Mouse (Mus musculus) lung, embryonic 16.5 days (tissue): ENCODE measurements around the gene Tspan8. TPM values are rescaled to one million over a fixed set of nuclear protein-coding genes. Genes with fewer than 3 reads are reported as not detected.

Source experiments
- ATAC-seq: fragments of 200-750 bp; cut with Nextera tagmentation; 2 replicates; pipeline ENCODE4 v1.8.0; 2017; ENCODE audit warnings: low read depth, mild to moderate bottlenecking, moderate library complexity
- H3K27ac ChIP-seq: fragments of 300-500 bp; sonication (generic); 2 replicates; pipeline ENCODE4 v1.5.1; 2014; ENCODE audit warnings: mild to moderate bottlenecking, control low read depth, low read length
- H3K27me3 ChIP-seq: fragments of 300-500 bp; sonication (generic); 2 replicates; pipeline ENCODE4 v1.6.1; 2014; ENCODE audit warnings: low read depth, low read length, mixed read lengths; ENCODE audit not compliant: control insufficient read depth, insufficient read depth
- H3K36me3 ChIP-seq: fragments of 300-500 bp; sonication (generic); 2 replicates; pipeline ENCODE4 v1.6.1; 2014; ENCODE audit warnings: low read length; ENCODE audit not compliant: control insufficient read depth, insufficient read depth
- H3K4me1 ChIP-seq: fragments of 300-500 bp; sonication (generic); replicated peaks from 2 replicates; pipeline ENCODE4 v1.6.1; 2014; ENCODE audit warnings: low read length, mixed read lengths; ENCODE audit not compliant: control insufficient read depth, insufficient read depth
- H3K4me2 ChIP-seq: fragments of 300-500 bp; sonication (generic); 2 replicates; pipeline ENCODE4 v1.6.1; 2014; ENCODE audit warnings: low read depth, low read length, control low read depth
- H3K4me3 ChIP-seq: fragments of 300-500 bp; sonication (generic); 2 replicates; pipeline ENCODE4 v1.5.1; 2014; ENCODE audit warnings: mild to moderate bottlenecking, low read length, control low read depth
- H3K9ac ChIP-seq: fragments of 300-500 bp; sonication (generic); 2 replicates; pipeline ENCODE4 v1.6.1; 2014; ENCODE audit warnings: low read length, control low read depth
- H3K9me3 ChIP-seq: fragments of 300-500 bp; sonication (generic); 2 replicates; pipeline ENCODE4 v1.6.1; 2016; ENCODE audit warnings: low read length; ENCODE audit not compliant: control insufficient read depth
- WGBS: fragments of 180-500 bp; shearing (Covaris S2); extraction: QIAGEN DNeasy Blood & Tissue Kit; methylation state at CpG from one replicate; pipeline ENCODE4 v1.1.7; 2014; 5-methylcytosine and 5-hydroxymethylcytosine counted together
- polyA plus RNA-seq: library from polyadenylated mRNA; unstranded; fragments of >200 nt; fragmentation: Nextera tagmentation; extraction: Ambion mirVana; gene quantifications from 2 replicates; pipeline ENCODE4 v1.2.1, GENCODE M21; 2015

Tspan8 gene
- 128 and 141 TPM in 2 replicates for polyA plus RNA-seq

- 23% methylated on average over 6 of the region's 6 CpGs for WGBS
- Histone ChIP-seq H3K9me3 (no peaks in the 10 kb centered on the region), H3K36me3 (no peaks in the 10 kb centered on the region), H3K27ac (peak within 1 kb of the TSS; percentile 84), H3K4me1 (peaks cover 9% of the 10 kb centered on the region), H3K4me3 (peak within 1 kb of the TSS; percentile 43), H3K9ac (peak within 1 kb of the TSS; percentile 6; the same call in 1 of the 2 replicates), H3K4me2 (peak within 1 kb of the TSS; percentile 47), H3K27me3 (no peaks in the 10 kb centered on the region)
- ATAC-seq: peak; percentile 16; the same call in 1 of the 2 replicates
Measured at GRCm38 (mm10) chr10:115816511-115816910, at the start of gene Tspan8. Gene Tspan8 (plus strand): TSS chr10:115816832.

GRCm38 (mm10) chr10:115770032-115770431, 46.6 kb upstream of the Tspan8 start:
- H3K36me3 ChIP-seq: no peaks in the 10 kb centered on the region
- H3K27me3 ChIP-seq: no peaks in the 10 kb centered on the region
- H3K4me3 ChIP-seq: no peak overlapping the region
- H3K9ac ChIP-seq: no peak overlapping the region
- H3K4me2 ChIP-seq: no peak overlapping the region
- no peak overlapping the region for H3K27ac ChIP-seq
- no peaks in the 10 kb centered on the region for H3K9me3 ChIP-seq
- 78% methylated on average over 8 of the region's 8 CpGs for WGBS
- H3K4me1 ChIP-seq: 0 out of 2 replicates have a peak, but pooled peaks cover 2% of the 10 kb centered on the region
- ATAC-seq: no peak

GRCm38 (mm10) chr10:115774451-115774850, 42.2 kb upstream of the Tspan8 start:
- no peak overlapping the region for H3K4me3 ChIP-seq
- no peaks in the 10 kb centered on the region for H3K9me3 ChIP-seq
- no peaks in the 10 kb centered on the region for H3K27me3 ChIP-seq
- no peaks in the 10 kb centered on the region for H3K36me3 ChIP-seq
- peak; percentile 66 for ATAC-seq
- WGBS: 32% methylated on average over 4 of the region's 4 CpGs
- no peak overlapping the region for H3K27ac ChIP-seq
- peaks cover 9% of the 10 kb centered on the region for H3K4me1 ChIP-seq
- no peak overlapping the region for H3K9ac ChIP-seq
- H3K4me2 ChIP-seq: no peak overlapping the region

- Histone ChIP-seq H3K9ac (no peak overlapping the region), H3K27me3 (no peaks in the 10 kb centered on the region), H3K27ac (peak overlapping the region; percentile 18; the same call in 1 of the 2 replicates), H3K36me3 (no peaks in the 10 kb centered on the region), H3K4me2 (no peak overlapping the region; the same call in 1 of the 2 replicates), H3K4me1 (peaks cover 9% of the 10 kb centered on the region), H3K4me3 (no peak overlapping the region), H3K9me3 (no peaks in the 10 kb centered on the region)
- WGBS: 32% methylated on average over 17 of the region's 17 CpGs
- peak; percentile 91 for ATAC-seq
Measured at GRCm38 (mm10) chr10:115775945-115776905, 40.4 kb upstream of the Tspan8 start.

GRCm38 (mm10) chr10:115777366-115777765, 39.3 kb upstream of the Tspan8 start:
- H3K4me1 ChIP-seq: peaks cover 9% of the 10 kb centered on the region
- no peak overlapping the region; the same call in 1 of the 2 replicates for H3K27ac ChIP-seq
- no peak overlapping the region for H3K9ac ChIP-seq
- H3K27me3 ChIP-seq: no peaks in the 10 kb centered on the region
- no peak for ATAC-seq
- H3K4me3 ChIP-seq: no peak overlapping the region
- no peaks in the 10 kb centered on the region for H3K36me3 ChIP-seq
- WGBS: 24% methylated on average over 5 of the region's 5 CpGs
- no peaks in the 10 kb centered on the region for H3K9me3 ChIP-seq
- no peak overlapping the region for H3K4me2 ChIP-seq

- Histone ChIP-seq H3K27ac (no peak overlapping the region), H3K4me2 (no peak overlapping the region), H3K9me3 (no peaks in the 10 kb centered on the region), H3K4me1 (peaks cover 9% of the 10 kb centered on the region), H3K4me3 (no peak overlapping the region), H3K36me3 (no peaks in the 10 kb centered on the region), H3K9ac (no peak overlapping the region), H3K27me3 (no peaks in the 10 kb centered on the region)
- WGBS: 50% methylated on average over 5 of the region's 5 CpGs
- no peak for ATAC-seq
Measured at GRCm38 (mm10) chr10:115778624-115779023, 38.0 kb upstream of the Tspan8 start.

- H3K27me3 ChIP-seq: no peaks in the 10 kb centered on the region
- H3K4me2 ChIP-seq: no peak overlapping the region
- no peak for ATAC-seq
- H3K4me1 ChIP-seq: peaks cover 4% of the 10 kb centered on the region
- no peak overlapping the region for H3K4me3 ChIP-seq
- H3K36me3 ChIP-seq: no peaks in the 10 kb centered on the region
- no peaks in the 10 kb centered on the region for H3K9me3 ChIP-seq
- no peak overlapping the region for H3K9ac ChIP-seq
- no peak overlapping the region for H3K27ac ChIP-seq
- WGBS: 74% methylated on average over 11 of the region's 11 CpGs
Measured at GRCm38 (mm10) chr10:115780239-115781016, 36.2 kb upstream of the Tspan8 start.

GRCm38 (mm10) chr10:115783232-115783631, 33.4 kb upstream of the Tspan8 start:
- Histone ChIP-seq H3K4me3 (no peak overlapping the region), H3K27me3 (no peaks in the 10 kb centered on the region), H3K27ac (no peak overlapping the region), H3K9ac (no peak overlapping the region), H3K4me2 (no peak overlapping the region), H3K36me3 (no peaks in the 10 kb centered on the region), H3K9me3 (no peaks in the 10 kb centered on the region), H3K4me1 (no peaks in the 10 kb centered on the region)
- 69% methylated on average over 2 of the region's 2 CpGs for WGBS
- ATAC-seq: no peak

- no peaks in the 10 kb centered on the region for H3K9me3 ChIP-seq
- H3K27me3 ChIP-seq: no peaks in the 10 kb centered on the region
- H3K4me2 ChIP-seq: no peak overlapping the region
- no peak overlapping the region for H3K4me3 ChIP-seq
- H3K4me1 ChIP-seq: no peaks in the 10 kb centered on the region
- H3K9ac ChIP-seq: no peak overlapping the region
- 84% methylated on average over 2 of the region's 2 CpGs for WGBS
- ATAC-seq: no peak
- no peak overlapping the region for H3K27ac ChIP-seq
- no peaks in the 10 kb centered on the region for H3K36me3 ChIP-seq
Measured at GRCm38 (mm10) chr10:115790788-115791187, 25.8 kb upstream of the Tspan8 start.
